In the genomic region with DNA sequence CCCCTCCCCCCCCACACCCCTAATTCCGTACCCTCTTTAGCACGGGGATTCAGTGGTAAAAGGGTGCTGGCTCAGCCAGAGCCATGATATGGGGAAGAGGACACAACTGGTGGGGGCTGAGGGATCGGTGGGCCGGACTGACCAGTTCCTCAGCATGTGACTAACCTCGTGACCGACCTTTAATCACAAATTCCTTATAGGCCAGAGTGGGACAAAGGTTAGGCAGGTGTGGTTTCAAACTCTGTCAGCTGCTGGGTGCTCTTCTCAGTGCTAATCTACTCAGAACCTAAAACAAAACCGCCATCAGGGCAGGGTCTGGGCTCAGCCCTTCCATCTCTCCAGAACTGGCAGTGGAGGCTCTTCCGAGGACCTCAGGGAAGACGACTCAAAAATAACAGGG, we compare ENCODE assay signal across 9 mouse cellular contexts. TPM values are rescaled to one million over a fixed set of nuclear protein-coding genes. Genes with fewer than 3 reads are reported as not detected.
DNase-seq lines count a peak whose midpoint lies in the region; ATAC-seq and TF ChIP-seq lines count a peak whose summit lies in the region.
"Had no signal": no experiment of that assay in that cellular context is flagged by ENCODE, and none has a peak within 500 bp of the region (broad histone marks: within the 10 kb centered on the region; RNA-seq: fewer than 3 reads in every experiment).

No protein-coding gene starts in this region.

- no peaks in the 10 kb centered on the region for H3K27me3 ChIP-seq in intestine, embryonic 15.5 days (replicated peaks)
- H3K27me3 ChIP-seq in myocyte (ENCODE audit: control insufficient read depth, insufficient read depth, insufficient read length): no peaks in the 10 kb centered on the region
- H3K27me3 ChIP-seq in midbrain, postnatal 0 days (ENCODE audit: insufficient read depth, low read length): no peaks in the 10 kb centered on the region

- H3K4me1 ChIP-seq in bone marrow macrophage, adult 2 months (ENCODE audit: control insufficient read depth, insufficient read depth, low read length): peaks cover 23% of the 10 kb centered on the region
- peaks cover 15% of the 10 kb centered on the region; the same call in 1 of the 2 replicates for H3K4me1 ChIP-seq in intestine, embryonic 15.5 days (replicated peaks)
- no peaks in the 10 kb centered on the region for H3K4me1 ChIP-seq in midbrain, postnatal 0 days (ENCODE audit: insufficient read depth, low read length)

- H3K9me3 ChIP-seq in intestine, embryonic 15.5 days: no peaks in the 10 kb centered on the region
- no peaks in the 10 kb centered on the region for H3K9me3 ChIP-seq in midbrain, postnatal 0 days (ENCODE audit: low read length)

- no peak for TF ChIP-seq POLR2A in bone marrow macrophage, adult 2 months (IDR thresholded peaks at IDR 0.05; ENCODE audit: borderline replicate concordance, low read depth, low read length)
- no peak for TF ChIP-seq POLR2A in myocyte (IDR thresholded peaks at IDR 0.05; ENCODE audit: insufficient read length, low read depth)

- TF ChIP-seq CTCF in bone marrow macrophage, adult 2 months (IDR thresholded peaks at IDR 0.05; ENCODE audit: low read depth, low read length): no peak
- no peak for TF ChIP-seq CTCF in midbrain, postnatal 0 days (IDR thresholded peaks at IDR 0.05)

- no peak overlapping the region for H3K4me3 ChIP-seq in bone marrow macrophage, adult 2 months (ENCODE audit: insufficient read depth, low read length)
- H3K4me3 ChIP-seq in intestine, embryonic 15.5 days (replicated peaks): no peak overlapping the region
- no peak overlapping the region for H3K4me3 ChIP-seq in myocyte
- H3K4me3 ChIP-seq in midbrain, postnatal 0 days (ENCODE audit: low read depth, low read length): no peak overlapping the region

- no peak overlapping the region for H3K9ac ChIP-seq in intestine, embryonic 15.5 days
- no peak overlapping the region for H3K9ac ChIP-seq in midbrain, postnatal 0 days (replicated peaks; ENCODE audit: low read length, poor library complexity, severe bottlenecking)

- no peaks in the 10 kb centered on the region for H3K79me2 ChIP-seq in myocyte (ENCODE audit: control insufficient read depth, insufficient read depth)

- H3K27ac ChIP-seq in bone marrow macrophage, adult 2 months (ENCODE audit: insufficient read depth, low read depth, low read length): peak overlapping the region; percentile 27; the same call in 1 of the 2 replicates
- H3K27ac ChIP-seq in intestine, embryonic 15.5 days: peak overlapping the region; percentile 75
- H3K27ac ChIP-seq in midbrain, postnatal 0 days (ENCODE audit: low read depth, low read length): no peak overlapping the region
- H3K27ac ChIP-seq: macrophage had no signal

- peak; percentile 73 for ATAC-seq in intestine, embryonic 15.5 days
- ATAC-seq in midbrain, postnatal 0 days (ENCODE audit: low FRiP score): no peak

- H3ac ChIP-seq in myocyte (ENCODE audit: control insufficient read depth, insufficient read length): no peak overlapping the region

- WGBS in intestine, embryonic 15.5 days: 56% methylated on average over 9 of the region's 9 CpGs
- WGBS in midbrain, postnatal 0 days: 63% methylated on average over 9 of the region's 9 CpGs

- DNase-seq in kidney, postnatal 25 days: peak; percentile 84 to 86
- no peak for DNase-seq in midbrain, postnatal 0 days (ENCODE audit: low spot score)
- DNase-seq in natural killer cell, adult 2 months (ENCODE audit: low spot score in 2 of 2): no peak
- DNase-seq in adrenal gland, postnatal 10 days: no peak
- DNase-seq: right cerebral cortex, adult 18-20 months had no signal

- 0 out of 2 replicates have a peak overlapping the region, but pooled peaks have one; percentile 12 for H3K4me2 ChIP-seq in intestine, embryonic 15.5 days (replicated peaks)
- peak overlapping the region; percentile 75 for H3K4me2 ChIP-seq in myocyte (ENCODE audit: low read depth)
- H3K4me2 ChIP-seq in midbrain, postnatal 0 days (ENCODE audit: low read depth, low read length, poor library complexity, severe bottlenecking): no peak overlapping the region

- no peaks in the 10 kb centered on the region for H3K36me3 ChIP-seq in intestine, embryonic 15.5 days
- no peaks in the 10 kb centered on the region for H3K36me3 ChIP-seq in myocyte (ENCODE audit: control insufficient read depth, insufficient read depth)
- no peaks in the 10 kb centered on the region for H3K36me3 ChIP-seq in midbrain, postnatal 0 days (ENCODE audit: insufficient read depth, low read length)

TF ChIP-seq in myocyte, 11 proteins besides CTCF, POLR2A, EP300 and RAD21:
- no peak for TF ChIP-seq CEBPB (IDR thresholded peaks at IDR 0.05; ENCODE audit: insufficient read depth, poor library complexity, severe bottlenecking)
- no peak for TF ChIP-seq MAX (IDR thresholded peaks at IDR 0.05; ENCODE audit: low read depth)
- TF ChIP-seq MYOG (IDR thresholded peaks at IDR 0.05; ENCODE audit: control insufficient read depth in 1 of 3, insufficient read depth in 1 of 3, insufficient read length in 2 of 3, low read depth in 2 of 3): peak; percentile 43 to 95 (median 84)
- peak; percentile 81 for TF ChIP-seq USF1 (IDR thresholded peaks at IDR 0.05; ENCODE audit: low read depth)
- TF ChIP-seq TCF3 (IDR thresholded peaks at IDR 0.05; ENCODE audit: insufficient read length, low read depth): peak; percentile 39
- no peak for TF ChIP-seq POLR2AphosphoS2 (IDR thresholded peaks at IDR 0.05; ENCODE audit: insufficient read length, low read depth)
- TF ChIP-seq TCF12 (IDR thresholded peaks at IDR 0.05; ENCODE audit: insufficient read depth, poor library complexity, severe bottlenecking): peak; percentile 79
- TF ChIP-seq SRF (IDR thresholded peaks at IDR 0.05; ENCODE audit: control insufficient read depth, insufficient read length, low read depth): no peak
- TF ChIP-seq MYOD1 (IDR thresholded peaks at IDR 0.05; ENCODE audit: control insufficient read depth in 1 of 3, insufficient read length in 2 of 3, low read depth in 2 of 3): peak in 2 of 3 experiments; percentile 85 to 91
- TF ChIP-seq REST (IDR thresholded peaks at IDR 0.05; ENCODE audit: insufficient read depth, insufficient read length): no peak
- TF ChIP-seq E2F4 (IDR thresholded peaks at IDR 0.05; ENCODE audit: insufficient read depth): no peak

RNA-seq across cellular contexts. Expression of a gene that starts 40.1 kb away (rescaled TPM):
- polyA plus RNA-seq in bone marrow macrophage, adult 2 months (2012; ENCODE audit: insufficient read depth, insufficient read length, missing spikeins): 45.3 and 49.3 TPM in 2 replicates
- 86.5 and 96.4 TPM in 2 replicates for polyA plus RNA-seq in intestine, embryonic 15.5 days (2015; fragmentation: Nextera tagmentation; extraction: Ambion mirVana)
- polyA plus RNA-seq in myocyte (2012; fragmentation: generic; extraction: Trizol): 140 TPM
- 6.4 and 8.7 TPM in 2 replicates for total RNA-seq in midbrain, postnatal 0 days (2014; rRNA removed)
- polyA plus RNA-seq in midbrain, postnatal 0 days (2015; fragmentation: Nextera tagmentation; extraction: Ambion mirVana): 6.7 and 7.8 TPM in 2 replicates
- total RNA-seq in adrenal gland, postnatal 10 days (2021): 10 to 100 TPM; 37.7 to 39.7 TPM

Comparison
In these comparisons a context has a peak if more than half of its experiments do, and no peak if none do; other contexts are left out.
1. DNase-seq: peak in kidney, postnatal 25 days (2 of 2); none in midbrain, postnatal 0 days (single experiment), natural killer cell, adult 2 months (0 of 2) and adrenal gland, postnatal 10 days (single experiment).